Mouse (Mus musculus): ENCODE measurements around the gene Hsd3b7. TPM values are rescaled to one million over a fixed set of nuclear protein-coding genes. Genes with fewer than 3 reads are reported as not detected.

Hsd3b7 gene
- polyA plus RNA-seq, 1 experiment, result 22.7 TPM

- no peak for DNase-seq (ENCODE audit: low read depth in 1 of 2, low spot score in 2 of 2)
- 73% methylated on average over 5 of the region's 5 CpGs for WGBS
- Histone ChIP-seq H3K4me1 (ENCODE audit: control insufficient read depth, insufficient read depth, insufficient read length) (no peaks in the 10 kb centered on the region; the same call in 1 of the 2 replicates), H3K4me3 (ENCODE audit: extremely low read depth, insufficient read depth, insufficient read length) (no peak overlapping the region), H3K27ac (ENCODE audit: insufficient read depth, low read length) (no peak overlapping the region), H3K36me3 (ENCODE audit: control insufficient read depth, insufficient read depth, low read length) (no peaks in the 10 kb centered on the region), H3K27me3 (ENCODE audit: control insufficient read depth, insufficient read depth, low read length) (no peaks in the 10 kb centered on the region)
- no peak for TF ChIP-seq CTCF (IDR thresholded peaks at IDR 0.05; ENCODE audit: extremely low read depth, insufficient read depth, insufficient read length, insufficient replicate concordance)
- no peak for TF ChIP-seq POLR2A (IDR thresholded peaks at IDR 0.05; ENCODE audit: low read depth, low read length)
These were observed 8.4 kb downstream of the Hsd3b7 start for GRCm38 (mm10) chr7:127808821-127809220.

DNA sequence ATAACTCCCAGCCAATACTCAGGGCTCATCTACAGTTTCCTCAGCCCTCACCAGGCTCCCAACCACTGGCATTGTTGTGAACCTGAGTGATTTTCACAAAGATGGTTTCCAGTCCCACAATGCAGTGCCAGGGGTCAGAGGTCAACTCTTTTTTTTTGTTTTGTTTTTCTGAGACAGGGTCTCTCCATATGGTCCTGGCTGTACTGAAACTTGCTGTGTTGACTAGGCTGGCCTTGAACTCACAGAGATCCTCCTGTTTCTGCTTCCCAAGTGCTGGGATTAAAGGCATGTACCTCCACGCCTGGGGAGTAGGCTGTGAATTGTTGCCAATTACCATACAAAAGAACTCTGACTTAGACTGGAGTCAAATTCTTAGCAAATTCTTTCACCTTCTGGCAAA lies 9.4 kb downstream of the Hsd3b7 start:
- Histone ChIP-seq H3K27me3 (ENCODE audit: control insufficient read depth, insufficient read depth, low read length) (no peaks in the 10 kb centered on the region), H3K4me3 (ENCODE audit: extremely low read depth, insufficient read depth, insufficient read length) (no peak overlapping the region), H3K36me3 (ENCODE audit: control insufficient read depth, insufficient read depth, low read length) (no peaks in the 10 kb centered on the region), H3K27ac (ENCODE audit: insufficient read depth, low read length) (no peak overlapping the region), H3K4me1 (ENCODE audit: control insufficient read depth, insufficient read depth, insufficient read length) (no peaks in the 10 kb centered on the region)
- TF ChIP-seq POLR2A (IDR thresholded peaks at IDR 0.05; ENCODE audit: low read depth, low read length) (no peak), CTCF (IDR thresholded peaks at IDR 0.05; ENCODE audit: extremely low read depth, insufficient read depth, insufficient read length, insufficient replicate concordance) (no peak)
- DNase-seq (ENCODE audit: low read depth in 1 of 2, low spot score in 2 of 2), result no peak
- 85% methylated on average over 1 of the region's 1 CpGs for WGBS

DNA sequence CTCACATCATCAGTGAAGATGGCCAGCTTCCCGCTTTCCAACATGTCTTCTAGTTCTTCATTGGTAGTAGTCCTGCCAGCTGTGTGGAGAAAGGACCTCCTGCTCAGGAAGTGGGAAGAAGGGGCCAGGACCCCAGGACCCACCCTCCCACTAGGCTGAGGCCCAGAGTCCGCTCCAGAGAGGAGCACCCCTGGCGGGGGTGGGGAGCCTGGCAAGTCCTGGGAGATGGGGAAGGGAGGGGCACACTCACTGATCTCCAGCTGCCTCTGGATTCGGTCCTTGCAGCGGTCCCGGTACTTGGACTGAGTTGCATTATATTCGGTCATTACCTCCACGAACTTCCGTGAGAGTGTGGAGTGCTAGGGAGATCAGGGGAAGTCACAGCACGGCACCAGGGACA lies 10.2 kb downstream of the Hsd3b7 start:
- Histone ChIP-seq H3K27me3 (ENCODE audit: control insufficient read depth, insufficient read depth, low read length) (no peaks in the 10 kb centered on the region), H3K4me1 (ENCODE audit: control insufficient read depth, insufficient read depth, insufficient read length) (no peaks in the 10 kb centered on the region), H3K27ac (ENCODE audit: insufficient read depth, low read length) (no peak overlapping the region), H3K36me3 (ENCODE audit: control insufficient read depth, insufficient read depth, low read length) (no peaks in the 10 kb centered on the region), H3K4me3 (ENCODE audit: extremely low read depth, insufficient read depth, insufficient read length) (no peak overlapping the region)
- DNase-seq (ENCODE audit: low read depth in 1 of 2, low spot score in 2 of 2), result no peak
- 95% methylated on average over 10 of the region's 10 CpGs for WGBS
- TF ChIP-seq POLR2A (IDR thresholded peaks at IDR 0.05; ENCODE audit: low read depth, low read length) (no peak), CTCF (IDR thresholded peaks at IDR 0.05; ENCODE audit: extremely low read depth, insufficient read depth, insufficient read length, insufficient replicate concordance) (no peak)

DNA sequence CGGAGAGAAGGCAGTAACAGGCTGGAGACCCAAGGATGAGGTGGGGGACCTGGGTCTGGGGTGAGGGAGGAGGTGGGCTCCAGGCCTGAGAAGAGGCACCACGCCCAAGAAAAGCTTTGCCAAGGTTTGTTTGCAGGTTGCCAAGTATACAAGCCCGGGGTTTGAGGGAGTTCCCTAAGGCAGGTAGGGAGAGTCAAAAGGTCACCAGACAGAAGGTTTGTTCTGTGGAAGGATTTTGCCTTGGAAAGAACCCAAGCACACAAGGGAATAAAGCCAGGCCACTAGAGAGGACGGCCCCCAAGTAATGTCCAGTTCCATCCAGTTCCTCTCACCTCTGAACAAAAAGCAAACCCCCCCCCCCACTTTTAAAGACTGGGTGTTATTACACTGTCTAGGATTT lies 10.8 kb downstream of the Hsd3b7 start:
- Histone ChIP-seq H3K27ac (ENCODE audit: insufficient read depth, low read length) (no peak overlapping the region), H3K4me3 (ENCODE audit: extremely low read depth, insufficient read depth, insufficient read length) (no peak overlapping the region), H3K27me3 (ENCODE audit: control insufficient read depth, insufficient read depth, low read length) (no peaks in the 10 kb centered on the region), H3K4me1 (ENCODE audit: control insufficient read depth, insufficient read depth, insufficient read length) (no peaks in the 10 kb centered on the region), H3K36me3 (ENCODE audit: control insufficient read depth, insufficient read depth, low read length) (no peaks in the 10 kb centered on the region)
- TF ChIP-seq POLR2A (IDR thresholded peaks at IDR 0.05; ENCODE audit: low read depth, low read length) (no peak), CTCF (IDR thresholded peaks at IDR 0.05; ENCODE audit: extremely low read depth, insufficient read depth, insufficient read length, insufficient replicate concordance) (no peak)
- no peak for DNase-seq (ENCODE audit: low read depth in 1 of 2, low spot score in 2 of 2)
- WGBS, result 89% methylated on average over 4 of the region's 4 CpGs

GRCm38 (mm10) chr7:127812292-127812691 lies 11.9 kb downstream of the Hsd3b7 start:
- WGBS, result 77% methylated on average over 3 of the region's 3 CpGs
- H3K36me3 ChIP-seq (ENCODE audit: control insufficient read depth, insufficient read depth, low read length), result no peaks in the 10 kb centered on the region
- no peak overlapping the region for H3K4me3 ChIP-seq (ENCODE audit: extremely low read depth, insufficient read depth, insufficient read length)
- no peak overlapping the region for H3K27ac ChIP-seq (ENCODE audit: insufficient read depth, low read length)
- H3K4me1 ChIP-seq (ENCODE audit: control insufficient read depth, insufficient read depth, insufficient read length), result no peaks in the 10 kb centered on the region
- no peak for DNase-seq (ENCODE audit: low read depth in 1 of 2, low spot score in 2 of 2)
- no peaks in the 10 kb centered on the region for H3K27me3 ChIP-seq (ENCODE audit: control insufficient read depth, insufficient read depth, low read length)
- TF ChIP-seq POLR2A (IDR thresholded peaks at IDR 0.05; ENCODE audit: low read depth, low read length), result no peak
- TF ChIP-seq CTCF (IDR thresholded peaks at IDR 0.05; ENCODE audit: extremely low read depth, insufficient read depth, insufficient read length, insufficient replicate concordance), result no peak

GRCm38 (mm10) chr7:127813821-127814220 lies 13.4 kb downstream of the Hsd3b7 start:
- Histone ChIP-seq H3K4me1 (ENCODE audit: control insufficient read depth, insufficient read depth, insufficient read length) (no peaks in the 10 kb centered on the region), H3K27ac (ENCODE audit: insufficient read depth, low read length) (peak overlapping the region; percentile 16; the same call in 1 of the 2 replicates), H3K4me3 (ENCODE audit: extremely low read depth, insufficient read depth, insufficient read length) (no peak overlapping the region), H3K27me3 (ENCODE audit: control insufficient read depth, insufficient read depth, low read length) (no peaks in the 10 kb centered on the region), H3K36me3 (ENCODE audit: control insufficient read depth, insufficient read depth, low read length) (no peaks in the 10 kb centered on the region)
- no peak for DNase-seq (ENCODE audit: low read depth in 1 of 2, low spot score in 2 of 2)
- no peak for TF ChIP-seq CTCF (IDR thresholded peaks at IDR 0.05; ENCODE audit: extremely low read depth, insufficient read depth, insufficient read length, insufficient replicate concordance)
- no peak for TF ChIP-seq POLR2A (IDR thresholded peaks at IDR 0.05; ENCODE audit: low read depth, low read length)
- WGBS, result 75% methylated on average over 4 of the region's 4 CpGs

- no peak for TF ChIP-seq CTCF (IDR thresholded peaks at IDR 0.05; ENCODE audit: extremely low read depth, insufficient read depth, insufficient read length, insufficient replicate concordance)
- Histone ChIP-seq H3K27me3 (ENCODE audit: control insufficient read depth, insufficient read depth, low read length) (no peaks in the 10 kb centered on the region), H3K27ac (ENCODE audit: insufficient read depth, low read length) (peak overlapping the region; percentile 16; the same call in 1 of the 2 replicates), H3K4me3 (ENCODE audit: extremely low read depth, insufficient read depth, insufficient read length) (no peak overlapping the region), H3K4me1 (ENCODE audit: control insufficient read depth, insufficient read depth, insufficient read length) (no peaks in the 10 kb centered on the region), H3K36me3 (ENCODE audit: control insufficient read depth, insufficient read depth, low read length) (no peaks in the 10 kb centered on the region)
- no peak for DNase-seq (ENCODE audit: low read depth in 1 of 2, low spot score in 2 of 2)
- 86% methylated on average over 19 of the region's 19 CpGs for WGBS
These were observed 14.0 kb downstream of the Hsd3b7 start for GRCm38 (mm10) chr7:127814241-127814921.

Data from spleen, adult 2 months (tissue).